Comparison of ENCODE assay signal across 14 mouse cellular contexts in the genomic region with DNA sequence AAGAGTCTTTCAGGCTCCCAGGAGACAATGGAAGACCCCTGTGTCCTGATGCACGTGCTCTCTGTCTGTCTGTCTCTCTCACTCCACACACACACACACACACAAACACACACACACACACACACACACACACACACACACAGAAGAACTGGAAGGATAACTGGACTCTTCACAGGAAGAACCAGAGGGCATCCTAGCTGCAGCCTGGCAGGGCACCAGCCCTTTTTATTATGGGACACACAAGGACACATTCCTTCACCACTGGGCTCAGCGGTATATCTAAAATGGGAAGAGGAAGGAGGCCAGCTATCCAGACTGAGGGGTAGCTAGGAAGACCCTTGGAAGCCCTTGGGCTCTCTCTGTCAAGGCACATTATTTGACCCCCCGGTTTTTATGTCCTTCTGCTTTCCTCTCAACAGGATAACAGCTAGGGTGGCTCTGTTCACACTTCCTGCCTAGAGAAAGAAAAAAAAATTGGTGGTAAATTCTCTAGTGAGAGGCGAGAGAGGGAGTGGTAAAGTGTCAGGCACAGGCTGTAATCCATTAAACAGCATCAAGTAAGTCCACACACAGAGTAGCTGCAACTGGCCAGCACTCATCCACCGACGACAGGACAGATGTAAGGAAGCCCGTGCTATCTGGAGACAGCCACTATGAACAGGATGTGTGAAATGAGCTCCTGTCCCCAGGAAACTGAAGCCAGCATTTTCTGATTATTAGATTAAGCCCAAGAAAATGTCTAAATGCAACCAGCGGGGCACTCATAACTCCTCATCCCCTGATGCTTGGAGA. TPM values are rescaled to one million over a fixed set of nuclear protein-coding genes. Genes with fewer than 3 reads are reported as not detected.
DNase-seq lines count a peak whose midpoint lies in the region.
"Had no signal": no experiment of that assay in that cellular context is flagged by ENCODE, and none has a peak within 500 bp of the region (broad histone marks: within the 10 kb centered on the region; RNA-seq: fewer than 3 reads in every experiment).

No protein-coding gene starts in this region.

- peak; percentile 40 for DNase-seq in adrenal gland, postnatal 10 days
- DNase-seq in adrenal gland, adult 18-20 months (ENCODE audit: low spot score in 2 of 2): no peak
- DNase-seq in lung, postnatal 36 days: peak; percentile 30
- no peak for DNase-seq in lung, adult 18-20 months
- peak; percentile 40 to 61 for DNase-seq in heart, postnatal 14 days
- DNase-seq in limb, embryonic 10.5 days (ENCODE audit: low spot score): no peak
- no peak for DNase-seq in yolk sac, embryonic 10.5 days (ENCODE audit: low spot score)
- no peak for DNase-seq in urinary bladder, postnatal 25 days (ENCODE audit: low spot score)
- DNase-seq: cerebellum, postnatal 36 days; midbrain, embryonic 14.5 days; thymus, postnatal 36 days had no signal

- 40% methylated on average over 8 of the region's 8 CpGs for WGBS in limb, embryonic 10.5 days

- H3K27me3 ChIP-seq in limb, embryonic 10.5 days (ENCODE audit: low read depth, poor library complexity, severe bottlenecking): no peaks in the 10 kb centered on the region
- H3K27me3 ChIP-seq: liver, embryonic 15.5 days; neural tube, embryonic 13.5 days had no signal

- intact Hi-C loops in heart, postnatal 14 days (cut with DNase I): no loop called here

- no peak overlapping the region for H3K4me3 ChIP-seq in limb, embryonic 10.5 days
- H3K4me3 ChIP-seq: erythroblast, embryonic 14.5 days; liver, embryonic 15.5 days; neural tube, embryonic 13.5 days had no signal

- no peaks in the 10 kb centered on the region for H3K36me3 ChIP-seq in limb, embryonic 10.5 days
- H3K36me3 ChIP-seq: liver, embryonic 15.5 days; neural tube, embryonic 13.5 days had no signal

- peaks cover 8% of the 10 kb centered on the region for H3K4me1 ChIP-seq in limb, embryonic 10.5 days

- H3K27ac ChIP-seq in limb, embryonic 10.5 days: peak overlapping the region; percentile 25; the same call in 1 of the 2 replicates
- H3K27ac ChIP-seq: liver, embryonic 15.5 days; neural tube, embryonic 13.5 days had no signal

- H3K9me3 ChIP-seq in limb, embryonic 10.5 days (replicated peaks): no peaks in the 10 kb centered on the region
- H3K9me3 ChIP-seq: liver, embryonic 15.5 days; neural tube, embryonic 13.5 days had no signal

RNA-seq across cellular contexts. Expression of a gene that starts 38.8 kb away (rescaled TPM):
- total RNA-seq in adrenal gland, postnatal 10 days (2021): 10 to 100 TPM; 14.5 to 20.1 TPM
- 10 to 100 TPM; 15.7 to 19.7 TPM for total RNA-seq in adrenal gland, adult 18-20 months (2021)
- 10 to 100 TPM; 21.8 to 24.0 TPM for total RNA-seq in heart, postnatal 14 days (2021)
- 5.1 and 5.6 TPM in 2 replicates for polyA plus RNA-seq in limb, embryonic 10.5 days (2016; fragmentation: Nextera tagmentation; extraction: Ambion mirVana)

Comparison
In these comparisons a context has a peak if more than half of its experiments do, and no peak if none do; other contexts are left out.
1. DNase-seq: peak in adrenal gland, postnatal 10 days (single experiment), lung, postnatal 36 days (single experiment) and heart, postnatal 14 days (2 of 2); none in adrenal gland, adult 18-20 months (0 of 2), lung, adult 18-20 months (0 of 2), limb, embryonic 10.5 days (single experiment), yolk sac, embryonic 10.5 days (single experiment) and urinary bladder, postnatal 25 days (single experiment).